Mouse (Mus musculus): Measurements from ENCODE around the gene Adar. TPM values are rescaled to one million over a fixed set of nuclear protein-coding genes. Genes with fewer than 3 reads are reported as not detected.
"Not testable (repeated sequence)": the region's sequence is repeated elsewhere in the genome, so short reads cannot be mapped to it uniquely, and the experiment has no call there.

Gene Adar
- polyA plus RNA-seq, 1 experiment from 2014 or later = 20.4 TPM

- no peak for DNase-seq (ENCODE audit: low spot score)
- Histone ChIP-seq H3K27ac (ENCODE audit: low read depth, low read length) (no peak overlapping the region), H3K4me2 (ENCODE audit: low read length) (no peak overlapping the region), H3K9me3 (replicated peaks; ENCODE audit: control insufficient read depth, low read length) (no peaks in the 10 kb centered on the region), H3K36me3 (ENCODE audit: control insufficient read depth, insufficient read depth, low read length) (no peaks in the 10 kb centered on the region), H3K9ac (ENCODE audit: low read length) (no peak overlapping the region), H3K4me3 (ENCODE audit: low read depth, low read length) (no peak overlapping the region), H3K4me1 (ENCODE audit: control insufficient read depth, insufficient read depth, low read length) (no peaks in the 10 kb centered on the region), H3K27me3 (replicated peaks; ENCODE audit: control insufficient read depth, insufficient read depth, low read length) (no peaks in the 10 kb centered on the region)
- WGBS = 6% methylated on average over 13 of the region's 13 CpGs
- no peak for ATAC-seq
Measured at GRCm38 (mm10) chr3:89799476-89799875, 84.7 kb downstream of the Adar start.

GRCm38 (mm10) chr3:89800078-89800477 lies 85.3 kb downstream of the Adar start:
- not testable (repeated sequence) for H3K4me1 ChIP-seq (ENCODE audit: control insufficient read depth, insufficient read depth, low read length); DNase-seq (ENCODE audit: low spot score); ATAC-seq; H3K4me2 ChIP-seq (ENCODE audit: low read length); H3K36me3 ChIP-seq (ENCODE audit: control insufficient read depth, insufficient read depth, low read length); H3K9ac ChIP-seq (ENCODE audit: low read length); H3K4me3 ChIP-seq (ENCODE audit: low read depth, low read length); H3K27ac ChIP-seq (ENCODE audit: low read depth, low read length); H3K9me3 ChIP-seq (replicated peaks; ENCODE audit: control insufficient read depth, low read length); H3K27me3 ChIP-seq (replicated peaks; ENCODE audit: control insufficient read depth, insufficient read depth, low read length)
- 20% methylated on average over 3 of the region's 3 CpGs for WGBS

- WGBS = 68% methylated on average over 5 of the region's 5 CpGs
- Histone ChIP-seq H3K36me3 (ENCODE audit: control insufficient read depth, insufficient read depth, low read length) (no peaks in the 10 kb centered on the region), H3K4me1 (ENCODE audit: control insufficient read depth, insufficient read depth, low read length) (no peaks in the 10 kb centered on the region), H3K27me3 (replicated peaks; ENCODE audit: control insufficient read depth, insufficient read depth, low read length) (no peaks in the 10 kb centered on the region), H3K9ac (ENCODE audit: low read length) (no peak overlapping the region), H3K9me3 (replicated peaks; ENCODE audit: control insufficient read depth, low read length) (no peaks in the 10 kb centered on the region), H3K27ac (ENCODE audit: low read depth, low read length) (no peak overlapping the region), H3K4me3 (ENCODE audit: low read depth, low read length) (no peak overlapping the region), H3K4me2 (ENCODE audit: low read length) (no peak overlapping the region)
- DNase-seq (ENCODE audit: low spot score) (no peak), ATAC-seq (no peak)
Measured at GRCm38 (mm10) chr3:89800774-89801506, 86.1 kb downstream of the Adar start.

- Histone ChIP-seq H3K4me1 (ENCODE audit: control insufficient read depth, insufficient read depth, low read length) (no peaks in the 10 kb centered on the region), H3K9me3 (replicated peaks; ENCODE audit: control insufficient read depth, low read length) (no peaks in the 10 kb centered on the region), H3K4me3 (ENCODE audit: low read depth, low read length) (no peak overlapping the region), H3K9ac (ENCODE audit: low read length) (no peak overlapping the region), H3K36me3 (ENCODE audit: control insufficient read depth, insufficient read depth, low read length) (no peaks in the 10 kb centered on the region), H3K4me2 (ENCODE audit: low read length) (no peak overlapping the region), H3K27ac (ENCODE audit: low read depth, low read length) (no peak overlapping the region), H3K27me3 (replicated peaks; ENCODE audit: control insufficient read depth, insufficient read depth, low read length) (no peaks in the 10 kb centered on the region)
- ATAC-seq (no peak), DNase-seq (ENCODE audit: low spot score) (no peak)
- 48% methylated on average over 3 of the region's 3 CpGs for WGBS
Measured at GRCm38 (mm10) chr3:89801507-89801847, 86.7 kb downstream of the Adar start.

GRCm38 (mm10) chr3:89802876-89803275 lies 88.1 kb downstream of the Adar start:
- no peaks in the 10 kb centered on the region for H3K36me3 ChIP-seq (ENCODE audit: control insufficient read depth, insufficient read depth, low read length)
- no peaks in the 10 kb centered on the region for H3K27me3 ChIP-seq (replicated peaks; ENCODE audit: control insufficient read depth, insufficient read depth, low read length)
- no peak overlapping the region for H3K27ac ChIP-seq (ENCODE audit: low read depth, low read length)
- no peak overlapping the region for H3K9ac ChIP-seq (ENCODE audit: low read length)
- H3K4me1 ChIP-seq (ENCODE audit: control insufficient read depth, insufficient read depth, low read length) = no peaks in the 10 kb centered on the region
- DNase-seq (ENCODE audit: low spot score) (no peak), ATAC-seq (no peak)
- H3K4me3 ChIP-seq (ENCODE audit: low read depth, low read length) = no peak overlapping the region
- no peaks in the 10 kb centered on the region for H3K9me3 ChIP-seq (replicated peaks; ENCODE audit: control insufficient read depth, low read length)
- WGBS = 64% methylated on average over 13 of the region's 15 CpGs
- no peak overlapping the region for H3K4me2 ChIP-seq (ENCODE audit: low read length)

Other genes with a start within 250 kb of the Adar start
- gene Kcnn3, start 194.9 kb upstream of the Adar start, polyA plus RNA-seq (2014; fragmentation: Nextera tagmentation; extraction: Ambion mirVana) = 4.8 and 6.1 TPM in 2 replicates
- gene Chrnb2, start 49.6 kb downstream of the Adar start, polyA plus RNA-seq (2014; fragmentation: Nextera tagmentation; extraction: Ambion mirVana) = 22.7 and 25.5 TPM in 2 replicates
- gene Ube2q1, start 58.6 kb downstream of the Adar start, polyA plus RNA-seq (2014; fragmentation: Nextera tagmentation; extraction: Ambion mirVana) = 18.4 and 24.9 TPM in 2 replicates
- 0.93 and 0.95 TPM in 2 replicates for gene She, start 116.3 kb downstream of the Adar start, polyA plus RNA-seq (2014; fragmentation: Nextera tagmentation; extraction: Ambion mirVana)
- gene Il6ra, start 198.2 kb downstream of the Adar start, polyA plus RNA-seq (2014; fragmentation: Nextera tagmentation; extraction: Ambion mirVana) = 0.37 and 0.47 TPM in 2 replicates
- gene Atp8b2, start 248.5 kb downstream of the Adar start, polyA plus RNA-seq (2014; fragmentation: Nextera tagmentation; extraction: Ambion mirVana) = 6.4 and 9.1 TPM in 2 replicates